ENCODE assay signal across 20 mouse cellular contexts in the genomic region with DNA sequence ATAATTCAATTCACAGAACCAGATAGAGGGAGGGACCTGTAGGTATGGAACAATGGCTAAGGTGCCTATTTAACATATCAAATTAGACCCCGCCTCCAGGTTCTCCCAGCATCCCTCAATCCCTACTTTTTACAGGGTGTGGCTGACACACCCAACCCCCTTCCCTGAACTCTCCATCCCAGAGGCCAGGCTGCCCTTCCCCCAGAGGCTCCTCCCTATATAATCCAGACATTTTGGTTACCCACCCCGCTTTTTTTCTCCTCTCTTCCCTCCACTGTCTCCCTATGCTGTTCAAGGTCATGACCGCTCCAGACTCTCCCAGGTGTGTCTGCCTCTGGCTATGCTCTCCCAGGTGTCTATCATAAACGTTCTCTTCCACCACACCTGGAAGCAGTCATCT.
"Had no signal": no experiment of that assay in that cellular context is flagged by ENCODE, and none has a peak within 500 bp of the region (broad histone marks: within the 10 kb centered on the region; RNA-seq: fewer than 3 reads in every experiment).

No protein-coding gene starts in this region.

- ATAC-seq: midbrain, embryonic 15.5 days had no signal

- H3K27me3 ChIP-seq: kidney, embryonic 15.5 days; limb, embryonic 13.5 days; liver, embryonic 13.5 days; midbrain, embryonic 15.5 days; neural tube, embryonic 13.5 days; stomach, embryonic 15.5 days had no signal

- H3K36me3 ChIP-seq: kidney, embryonic 15.5 days; limb, embryonic 13.5 days; liver, embryonic 13.5 days; midbrain, embryonic 12.5 days; midbrain, embryonic 15.5 days; neural tube, embryonic 13.5 days; stomach, embryonic 15.5 days had no signal

- H3K4me2 ChIP-seq: kidney, embryonic 15.5 days; limb, embryonic 13.5 days; liver, embryonic 13.5 days; midbrain, embryonic 12.5 days; midbrain, embryonic 15.5 days; neural tube, embryonic 13.5 days; stomach, embryonic 15.5 days had no signal

- DNase-seq: kidney, postnatal 10 days; kidney, postnatal 36 days; layer of hippocampus, postnatal 36 days; left cerebral cortex, postnatal 4 days; liver, embryonic 13.5 days; lung, adult 2 months; lung, postnatal 14 days; retina, postnatal 1 day; right cerebral cortex, postnatal 25 days; spleen, adult 18-20 months; thymus, postnatal 36 days had no signal

- H3K4me1 ChIP-seq: liver, embryonic 13.5 days; midbrain, embryonic 12.5 days; midbrain, embryonic 15.5 days; neural tube, embryonic 13.5 days had no signal

- H3K9ac ChIP-seq: kidney, embryonic 15.5 days; limb, embryonic 13.5 days; liver, embryonic 13.5 days; midbrain, embryonic 12.5 days; midbrain, embryonic 15.5 days; neural tube, embryonic 13.5 days; stomach, embryonic 15.5 days had no signal

- H3K27ac ChIP-seq: kidney, embryonic 15.5 days; left cerebral cortex, adult 2 months; limb, embryonic 13.5 days; liver, embryonic 13.5 days; macrophage; midbrain, embryonic 12.5 days; midbrain, embryonic 15.5 days; neural tube, embryonic 13.5 days; stomach, embryonic 15.5 days had no signal

- H3K4me3 ChIP-seq: kidney, embryonic 15.5 days; left cerebral cortex, adult 2 months; limb, embryonic 13.5 days; liver, embryonic 13.5 days; midbrain, embryonic 12.5 days; midbrain, embryonic 15.5 days; myocyte; neural tube, embryonic 13.5 days; stomach, embryonic 15.5 days had no signal

- H3K9me3 ChIP-seq: kidney, embryonic 15.5 days; limb, embryonic 13.5 days; liver, embryonic 13.5 days; midbrain, embryonic 12.5 days; midbrain, embryonic 15.5 days; neural tube, embryonic 13.5 days; stomach, embryonic 15.5 days had no signal
